Mouse (Mus musculus): ENCODE data around the gene Fbxl15.

Fbxl15 gene

GRCm38 (mm10) chr19:46347936-46348668, 20.1 kb downstream of the Fbxl15 start:
- no peak for DNase-seq (ENCODE audit: low read depth)

- no peak for DNase-seq (ENCODE audit: low read depth)
Observed at GRCm38 (mm10) chr19:46348761-46349458, 20.9 kb downstream of the Fbxl15 start.

- DNase-seq (ENCODE audit: low read depth) = no peak
Observed at GRCm38 (mm10) chr19:46349550-46349949, 21.6 kb downstream of the Fbxl15 start.

GRCm38 (mm10) chr19:46350168-46350932, 22.4 kb downstream of the Fbxl15 start, which contains the start of gene 2310034G01Rik:
2310034G01Rik (minus strand) TSS chr19:46350302.
- no peak for DNase-seq (ENCODE audit: low read depth)

GRCm38 (mm10) chr19:46356701-46357138, 28.7 kb downstream of the Fbxl15 start:
- peak; percentile 85 for DNase-seq (ENCODE audit: low read depth)

GRCm38 (mm10) chr19:46357344-46358280, 29.6 kb downstream of the Fbxl15 start:
- no peak for DNase-seq (ENCODE audit: low read depth)

GRCm38 (mm10) chr19:46358381-46358780, 30.4 kb downstream of the Fbxl15 start:
- DNase-seq (ENCODE audit: low read depth) = no peak

GRCm38 (mm10) chr19:46362104-46362503, 34.1 kb downstream of the Fbxl15 start:
- DNase-seq (ENCODE audit: low read depth) = no peak

GRCm38 (mm10) chr19:46363294-46364009, 35.5 kb downstream of the Fbxl15 start:
- no peak for DNase-seq (ENCODE audit: low read depth)

GRCm38 (mm10) chr19:46367798-46368590, 40.0 kb downstream of the Fbxl15 start:
- DNase-seq (ENCODE audit: low read depth) = no peak

GRCm38 (mm10) chr19:46369204-46369603, 41.2 kb downstream of the Fbxl15 start:
- DNase-seq (ENCODE audit: low read depth) = peak; percentile 33

GRCm38 (mm10) chr19:46374477-46375088, 46.6 kb downstream of the Fbxl15 start:
- no peak for DNase-seq (ENCODE audit: low read depth)

- DNase-seq (ENCODE audit: low read depth) = no peak
Observed at GRCm38 (mm10) chr19:46375489-46375888, 47.5 kb downstream of the Fbxl15 start.

GRCm38 (mm10) chr19:46375891-46376290, 47.9 kb downstream of the Fbxl15 start:
- DNase-seq (ENCODE audit: low read depth) = no peak

Data from c-Kit-positive CD71-positive TER-119-negative erythroid progenitor cells, embryonic 14.5 days (primary cell).